ENCODE assay signal across 8 mouse cellular contexts in the genomic region with DNA sequence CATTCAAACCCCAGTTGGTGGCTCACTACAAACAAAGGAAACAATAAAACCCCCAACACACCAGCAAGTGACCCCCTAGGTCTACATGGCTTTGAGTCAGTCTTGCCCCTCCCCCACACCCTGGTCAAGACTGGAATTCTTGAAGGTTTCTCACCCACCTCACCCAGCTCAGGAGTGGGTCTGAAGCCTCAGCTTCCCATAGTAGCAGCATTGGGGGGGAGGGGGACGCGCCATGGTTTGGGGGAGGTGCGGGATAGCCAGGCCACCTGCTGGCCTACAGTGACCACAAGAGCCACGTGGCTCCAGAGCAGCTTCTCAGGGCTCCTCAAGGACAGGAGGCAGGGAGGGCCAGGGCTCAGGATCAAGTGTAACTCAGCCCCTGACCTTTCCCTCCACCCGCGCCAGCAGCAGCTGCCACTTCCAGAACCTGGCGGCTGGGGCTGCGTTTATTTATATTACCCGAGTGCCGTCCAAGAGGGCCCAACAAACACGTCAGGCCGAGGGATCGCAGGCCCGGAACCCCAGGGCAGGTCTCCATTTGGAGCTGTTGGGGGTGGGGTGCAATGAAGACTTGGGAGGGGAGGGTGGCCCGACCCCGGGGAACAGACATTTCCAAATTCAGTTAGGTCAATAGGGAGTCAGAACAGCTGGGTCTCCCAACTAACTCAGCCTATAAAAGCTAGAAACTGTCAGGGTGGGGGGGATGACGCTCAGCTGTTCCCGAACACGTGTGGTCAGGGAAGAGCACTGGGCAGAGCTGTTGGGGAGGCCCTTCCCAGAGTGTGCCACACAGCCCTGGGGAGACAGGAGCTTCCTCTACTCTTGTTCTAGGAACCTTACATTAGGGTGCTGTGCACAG. TPM values are rescaled to one million over a fixed set of nuclear protein-coding genes. Genes with fewer than 3 reads are reported as not detected.
DNase-seq lines count a peak whose midpoint lies in the region; ATAC-seq lines count a peak whose summit lies in the region.

No protein-coding gene starts in this region.

- 0 out of 2 replicates have a peak overlapping the region, but pooled peaks have one; percentile 25 for H3K27ac ChIP-seq in forebrain, embryonic 12.5 days
- peak overlapping the region; percentile 79 for H3K27ac ChIP-seq in limb, embryonic 10.5 days
- peak overlapping the region; percentile 42; the same call in 1 of the 2 replicates for H3K27ac ChIP-seq in midbrain, embryonic 11.5 days (ENCODE audit: low read depth, low read length)

- peaks cover 53% of the 10 kb centered on the region for H3K36me3 ChIP-seq in megakaryocyte, embryonic 14.5 days (replicated peaks; ENCODE audit: low read length)
- peaks cover 35% of the 10 kb centered on the region for H3K36me3 ChIP-seq in forebrain, embryonic 12.5 days (replicated peaks)
- H3K36me3 ChIP-seq in limb, embryonic 10.5 days = peaks cover 57% of the 10 kb centered on the region
- H3K36me3 ChIP-seq in midbrain, embryonic 11.5 days (ENCODE audit: control insufficient read depth, insufficient read depth, low read length) = no peaks in the 10 kb centered on the region

- WGBS in forebrain, embryonic 12.5 days = 7% methylated on average over 19 of the region's 19 CpGs
- WGBS in limb, embryonic 10.5 days = 2% methylated on average over 19 of the region's 19 CpGs
- WGBS in midbrain, embryonic 11.5 days = 4% methylated on average over 19 of the region's 19 CpGs

- peak overlapping the region; percentile 29 for H3K4me2 ChIP-seq in forebrain, embryonic 12.5 days
- peak overlapping the region; percentile 46; the same call in 1 of the 2 replicates for H3K4me2 ChIP-seq in midbrain, embryonic 11.5 days

- 0 out of 2 replicates have a peak overlapping the region, but pooled peaks have one; percentile 59 for H3K9ac ChIP-seq in forebrain, embryonic 12.5 days
- no peak overlapping the region for H3K9ac ChIP-seq in midbrain, embryonic 11.5 days (ENCODE audit: low read length)

- ATAC-seq in megakaryocyte, adult 5-6 weeks (ENCODE audit: poor library complexity, severe bottlenecking) = no peak
- 0 out of 2 replicates have a peak, but pooled peaks have one; percentile 13 for ATAC-seq in forebrain, embryonic 12.5 days (ENCODE audit: low FRiP score)
- ATAC-seq in midbrain, embryonic 11.5 days (ENCODE audit: low FRiP score) = peak; percentile 43; the same call in 1 of the 2 replicates

- peak overlapping the region; percentile 92 for H3K4me3 ChIP-seq in megakaryocyte, embryonic 14.5 days (replicated peaks)
- no peak overlapping the region for H3K4me3 ChIP-seq in forebrain, embryonic 12.5 days (replicated peaks)
- peak overlapping the region; percentile 47 for H3K4me3 ChIP-seq in limb, embryonic 10.5 days
- H3K4me3 ChIP-seq in midbrain, embryonic 11.5 days (ENCODE audit: low read depth, low read length) = no peak overlapping the region

- intact Hi-C loops in heart, postnatal 25 days (cut with DNase I) = loop anchor here (5.0 kb wide), 1 partner anchor 210 kb away; no protein-coding TSS in a partner anchor
- intact Hi-C loops in left cerebral cortex, postnatal 36 days (cut with DNase I) = loop anchor here (5.0 kb wide), 2 partner anchors 120 to 210 kb away; a partner anchor contains a TSS

- H3K4me1 ChIP-seq in megakaryocyte, embryonic 14.5 days = peaks cover 100% of the 10 kb centered on the region
- H3K4me1 ChIP-seq in forebrain, embryonic 12.5 days = peaks cover 48% of the 10 kb centered on the region
- peaks cover 88% of the 10 kb centered on the region for H3K4me1 ChIP-seq in limb, embryonic 10.5 days
- H3K4me1 ChIP-seq in midbrain, embryonic 11.5 days (ENCODE audit: control insufficient read depth, insufficient read depth, low read length) = peaks cover 41% of the 10 kb centered on the region

- no peaks in the 10 kb centered on the region for H3K9me3 ChIP-seq in megakaryocyte, embryonic 14.5 days
- H3K9me3 ChIP-seq in forebrain, embryonic 12.5 days = no peaks in the 10 kb centered on the region
- H3K9me3 ChIP-seq in limb, embryonic 10.5 days (replicated peaks) = no peaks in the 10 kb centered on the region
- H3K9me3 ChIP-seq in midbrain, embryonic 11.5 days (ENCODE audit: control insufficient read depth, low read length) = no peaks in the 10 kb centered on the region

- DNase-seq in heart, postnatal 25 days (ENCODE audit: low spot score) = peak; percentile 59
- DNase-seq in limb, embryonic 10.5 days (ENCODE audit: low spot score) = peak; percentile 68
- DNase-seq in midbrain, embryonic 11.5 days (ENCODE audit: low spot score, missing footprints) = peak; percentile 94
- peak; percentile 66 for DNase-seq in yolk sac, embryonic 10.5 days (ENCODE audit: low spot score)
- no peak for DNase-seq in left cerebral cortex, postnatal 36 days (ENCODE audit: low spot score in 2 of 2)

- peaks cover 21% of the 10 kb centered on the region for H3K27me3 ChIP-seq in megakaryocyte, embryonic 14.5 days (replicated peaks)
- H3K27me3 ChIP-seq in forebrain, embryonic 12.5 days = peaks cover 17% of the 10 kb centered on the region
- peaks cover 4% of the 10 kb centered on the region; the same call in 1 of the 2 replicates for H3K27me3 ChIP-seq in limb, embryonic 10.5 days (ENCODE audit: low read depth, poor library complexity, severe bottlenecking)
- H3K27me3 ChIP-seq in midbrain, embryonic 11.5 days (ENCODE audit: control insufficient read depth, insufficient read depth, low read length) = no peaks in the 10 kb centered on the region

RNA-seq across cellular contexts. Expression of a gene that starts 53.9 kb away (rescaled TPM):
- not detected in 2 replicates for polyA plus RNA-seq in megakaryocyte, embryonic 14.5 days (2012; ENCODE audit: insufficient read depth, low replicate concordance)
- not detected in 2 replicates for total RNA-seq in megakaryocyte, adult 5-6 weeks (2015)
- not detected in 2 replicates for total RNA-seq in megakaryocyte, adult 5-6 weeks (2017)
- 5.8 and 6.7 TPM in 2 replicates for polyA plus RNA-seq in forebrain, embryonic 12.5 days (2016; fragmentation: Nextera tagmentation; extraction: Ambion mirVana)
- total RNA-seq in heart, postnatal 25 days (2021) = under 1 TPM; 0.26 to 0.31 TPM
- 1.1 and 4.5 TPM in 2 replicates for polyA plus RNA-seq in limb, embryonic 10.5 days (2016; fragmentation: Nextera tagmentation; extraction: Ambion mirVana)
- 4.0 and 4.4 TPM in 2 replicates for polyA plus RNA-seq in midbrain, embryonic 11.5 days (2014; fragmentation: Nextera tagmentation; extraction: Ambion mirVana)
- total RNA-seq in left cerebral cortex, postnatal 36 days (2021) = 1 to 10 TPM in 1 of 2 experiments, under 1 TPM in 1; 0.44 to 2.5 TPM

Comparison
In these comparisons a context has a peak if more than half of its experiments do, and no peak if none do; other contexts are left out.
1. H3K4me3 ChIP-seq: peak in megakaryocyte, embryonic 14.5 days (single experiment) and limb, embryonic 10.5 days (single experiment); none in forebrain, embryonic 12.5 days (single experiment) and midbrain, embryonic 11.5 days (single experiment).
2. H3K27ac ChIP-seq: peak in every context shown above with its lines; median percentile 79 in limb, embryonic 10.5 days; 42 in midbrain, embryonic 11.5 days; 25 in forebrain, embryonic 12.5 days.
3. DNase-seq: peak in heart, postnatal 25 days (single experiment), limb, embryonic 10.5 days (single experiment), midbrain, embryonic 11.5 days (single experiment) and yolk sac, embryonic 10.5 days (single experiment); none in left cerebral cortex, postnatal 36 days (0 of 2).